Comparison of ENCODE assay signal across 8 mouse cellular contexts in the genomic region with DNA sequence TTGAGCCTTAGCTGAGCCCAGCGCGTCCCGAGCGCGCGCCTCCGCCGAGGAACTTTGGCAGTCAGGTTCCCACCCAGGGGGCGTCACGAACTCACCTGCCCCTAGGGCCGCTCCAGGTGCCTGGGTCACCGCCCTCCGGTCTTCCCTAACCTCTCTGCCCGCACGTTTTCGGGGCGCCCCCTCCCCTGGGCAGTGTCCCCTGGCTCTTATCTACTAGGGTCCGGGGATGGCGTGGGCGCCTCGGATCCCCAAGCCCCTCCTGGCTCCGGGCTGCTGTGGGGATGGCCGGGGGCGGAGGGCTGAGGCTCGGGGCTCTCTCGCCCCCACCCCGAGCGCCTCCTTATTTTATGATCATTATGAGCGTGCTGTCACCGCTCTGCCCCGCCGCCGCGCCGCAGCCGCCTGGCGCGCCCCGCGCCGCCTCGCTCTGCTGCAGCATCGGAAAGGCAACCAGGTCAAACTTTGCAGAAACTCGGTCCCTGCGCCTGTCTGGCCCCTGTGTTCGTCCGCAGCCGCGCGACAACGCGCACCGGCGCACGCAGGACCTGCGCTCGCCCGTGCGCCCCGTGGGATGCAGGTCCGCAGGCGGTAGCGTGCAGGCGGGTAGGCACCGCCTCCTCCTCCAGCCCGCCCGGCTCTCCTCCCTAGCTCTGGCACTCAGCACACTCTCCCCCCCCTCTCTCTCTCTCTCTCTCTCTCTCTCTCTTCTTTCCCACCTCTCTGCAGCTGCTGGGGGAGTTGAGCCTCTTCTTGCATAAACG. TPM values are rescaled to one million over a fixed set of nuclear protein-coding genes. Genes with fewer than 3 reads are reported as not detected.
DNase-seq lines count a peak whose midpoint lies in the region; ATAC-seq lines count a peak whose summit lies in the region.

Fam78a (minus strand) TSS at position 747 of the 761 bp plus-strand sequence.

- H3K4me2 ChIP-seq in intestine, embryonic 14.5 days (ENCODE audit: low read length): peak within 1 kb of the TSS; percentile 100

- 0 out of 2 replicates have a peak, but pooled peaks cover 5% of the 10 kb centered on the region for H3K4me1 ChIP-seq in intestine, embryonic 14.5 days (replicated peaks; ENCODE audit: control insufficient read depth, insufficient read depth, low read length)

- H3K27ac ChIP-seq in intestine, embryonic 14.5 days (ENCODE audit: low read depth): no peak within 1 kb of the TSS

- H3K9ac ChIP-seq in intestine, embryonic 14.5 days (ENCODE audit: low read length): peak within 1 kb of the TSS; percentile 20

- intact Hi-C loops in left cerebral cortex, postnatal 36 days (cut with DNase I): loop anchor here (5.0 kb wide), 1 partner anchor 48 kb away; no protein-coding TSS in a partner anchor

- WGBS in intestine, embryonic 14.5 days: under 1% methylated on average over 65 of the region's 68 CpGs

- H3K9me3 ChIP-seq in intestine, embryonic 14.5 days (ENCODE audit: control insufficient read depth, low read length): no peaks in the 10 kb centered on the region

- H3K27me3 ChIP-seq in intestine, embryonic 14.5 days (replicated peaks; ENCODE audit: control insufficient read depth, insufficient read depth, low read length): peaks cover 61% of the 10 kb centered on the region

- peak; percentile 36 for ATAC-seq in common myeloid progenitor, adult 5-6 weeks (replicated peaks; ENCODE audit: low read depth, poor library complexity, severe bottlenecking)
- ATAC-seq in intestine, embryonic 14.5 days (replicated peaks; ENCODE audit: low FRiP score, low TSS enrichment, low read depth): peak; percentile 52; the same call in 1 of the 2 replicates
- peak; percentile 12; the same call in 1 of the 2 replicates for ATAC-seq in megakaryocyte-erythroid progenitor cell, adult 5-6 weeks (replicated peaks; ENCODE audit: low FRiP score, low TSS enrichment, poor library complexity, severe bottlenecking)

- H3K36me3 ChIP-seq in intestine, embryonic 14.5 days (ENCODE audit: control insufficient read depth, insufficient read depth, low read length): no peaks in the 10 kb centered on the region

- H3K4me3 ChIP-seq in intestine, embryonic 14.5 days (ENCODE audit: low read depth, low read length): peak within 1 kb of the TSS; percentile 55

- DNase-seq in left cerebral cortex, postnatal 36 days (ENCODE audit: low spot score in 2 of 2): peak; percentile 50 to 66
- no peak for DNase-seq in left cerebral cortex, adult 9 months (ENCODE audit: low spot score in 2 of 2)
- peak; percentile 61 for DNase-seq in gastrocnemius, postnatal 25 days
- peak; percentile 66 for DNase-seq in intestine, embryonic 14.5 days (ENCODE audit: low spot score)
- peak; percentile 41 to 49 for DNase-seq in spleen, adult 18-20 months
- no peak for DNase-seq in urinary bladder, postnatal 14 days (ENCODE audit: low spot score)

RNA-seq across cellular contexts. Expression of gene Fam78a, which starts in this region (rescaled TPM):
- total RNA-seq in left cerebral cortex, postnatal 36 days (2021): 1 to 10 TPM; 3.7 to 8.8 TPM
- 14.2 and 17.5 TPM in 2 replicates for total RNA-seq in common myeloid progenitor, adult 5-6 weeks (2017)
- total RNA-seq in gastrocnemius, postnatal 25 days (2021): 10 to 100 TPM; 15.1 to 15.9 TPM
- polyA plus RNA-seq in intestine, embryonic 14.5 days (2014; fragmentation: Nextera tagmentation; extraction: Ambion mirVana): 1.5 and 1.7 TPM in 2 replicates
- 24.9 and 30.2 TPM in 2 replicates for total RNA-seq in megakaryocyte-erythroid progenitor cell, adult 5-6 weeks (2014; fragmentation: Nextera tagmentation)
- total RNA-seq in megakaryocyte-erythroid progenitor cell, adult 5-6 weeks (2017): 17.4 and 23.4 TPM in 2 replicates

Comparison
In these comparisons a context has a peak if more than half of its experiments do, and no peak if none do; other contexts are left out.
1. DNase-seq: peak in left cerebral cortex, postnatal 36 days (2 of 2), gastrocnemius, postnatal 25 days (single experiment), intestine, embryonic 14.5 days (single experiment) and spleen, adult 18-20 months (2 of 2); none in left cerebral cortex, adult 9 months (0 of 2) and urinary bladder, postnatal 14 days (single experiment).
2. Peak in every context shown above with its lines, with median percentiles within 50 percentile points of each other: ATAC-seq.